Mouse (Mus musculus) heart, embryonic 12.5 days (tissue): ENCODE results near the gene Brd1. TPM values are rescaled to one million over a fixed set of nuclear protein-coding genes. Genes with fewer than 3 reads are reported as not detected.
"Not testable (repeated sequence)": the region's sequence is repeated elsewhere in the genome, so short reads cannot be mapped to it uniquely, and the experiment has no call there.

Experiments used
- ATAC-seq: fragments of 200-750 bp; cut with Nextera tagmentation; 2 replicates; pipeline ENCODE4 v1.8.0; 2017; ENCODE audit warnings: moderate TSS enrichment, moderate library complexity; ENCODE audit not compliant: insufficient number of reproducible peaks, low FRiP score
- H3K27ac ChIP-seq: fragments of 300-500 bp; sonication (generic); 2 replicates; pipeline ENCODE4 v1.5.1; 2016; ENCODE audit warnings: mild to moderate bottlenecking, moderate library complexity; ENCODE audit not compliant: poor library complexity, severe bottlenecking
- H3K27me3 ChIP-seq: fragments of 300-500 bp; sonication (generic); replicated peaks from 2 replicates; pipeline ENCODE4 v1.6.1; 2016; ENCODE audit warnings: mild to moderate bottlenecking, moderate library complexity
- H3K36me3 ChIP-seq: fragments of 300-500 bp; sonication (generic); 2 replicates; pipeline ENCODE4 v1.6.1; 2016; ENCODE audit warnings: mild to moderate bottlenecking, moderate library complexity
- H3K4me1 ChIP-seq: fragments of 300-500 bp; sonication (generic); replicated peaks from 2 replicates; pipeline ENCODE4 v1.6.1; 2016; ENCODE audit warnings: mild to moderate bottlenecking
- H3K4me2 ChIP-seq: fragments of 300-500 bp; sonication (generic); 2 replicates; pipeline ENCODE4 v1.6.1; 2016; ENCODE audit warnings: mild to moderate bottlenecking, moderate library complexity
- H3K4me3 ChIP-seq: fragments of 300-500 bp; sonication (generic); 2 replicates; pipeline ENCODE4 v1.5.1; 2016; ENCODE audit warnings: mild to moderate bottlenecking
- H3K9ac ChIP-seq: fragments of 300-500 bp; sonication (generic); 2 replicates; pipeline ENCODE4 v1.6.1; 2016; ENCODE audit warnings: mild to moderate bottlenecking, moderate library complexity
- H3K9me3 ChIP-seq: fragments of 300-500 bp; sonication (generic); replicated peaks from 2 replicates; pipeline ENCODE4 v1.6.1; 2016; ENCODE audit warnings: mild to moderate bottlenecking, moderate library complexity
- WGBS: fragments of 180-500 bp; shearing (Covaris S2); methylation state at CpG from one replicate; pipeline ENCODE4 v1.1.7; 2016; 5-methylcytosine and 5-hydroxymethylcytosine counted together
- polyA plus RNA-seq: library from polyadenylated mRNA; unstranded; fragments of >200 nt; fragmentation: Nextera tagmentation; extraction: Ambion mirVana; gene quantifications from 2 replicates; pipeline ENCODE4 v1.2.1, GENCODE M21; 2016

Gene Brd1
- 12.9 and 15.1 TPM in 2 replicates for polyA plus RNA-seq

GRCm38 (mm10) chr15:88733834-88734571 lies at the start of gene Brd1:
Gene Brd1 (minus strand): TSS chr15:88734233.
- Histone ChIP-seq H3K9ac (peak within 1 kb of the TSS; percentile 100), H3K36me3 (peaks cover 18% of the 10 kb centered on the region), H3K27ac (peak within 1 kb of the TSS; percentile 89), H3K4me3 (peak within 1 kb of the TSS; percentile 100), H3K27me3 (no peaks in the 10 kb centered on the region), H3K4me1 (peaks cover 33% of the 10 kb centered on the region), H3K9me3 (no peaks in the 10 kb centered on the region), H3K4me2 (peak within 1 kb of the TSS; percentile 94)
- 13% methylated on average over 96 of the region's 103 CpGs for WGBS
- ATAC-seq: peak; percentile 87

- H3K9me3 ChIP-seq, H3K4me2 ChIP-seq, H3K4me3 ChIP-seq, H3K4me1 ChIP-seq, H3K27ac ChIP-seq, ATAC-seq, H3K27me3 ChIP-seq, H3K9ac ChIP-seq: not testable (repeated sequence)
- H3K36me3 ChIP-seq: peaks cover 53% of the 10 kb centered on the region
- 89% methylated on average over 5 of the region's 5 CpGs for WGBS
These were observed 40.6 kb upstream of the Brd1 start for GRCm38 (mm10) chr15:88774630-88775029.

DNA sequence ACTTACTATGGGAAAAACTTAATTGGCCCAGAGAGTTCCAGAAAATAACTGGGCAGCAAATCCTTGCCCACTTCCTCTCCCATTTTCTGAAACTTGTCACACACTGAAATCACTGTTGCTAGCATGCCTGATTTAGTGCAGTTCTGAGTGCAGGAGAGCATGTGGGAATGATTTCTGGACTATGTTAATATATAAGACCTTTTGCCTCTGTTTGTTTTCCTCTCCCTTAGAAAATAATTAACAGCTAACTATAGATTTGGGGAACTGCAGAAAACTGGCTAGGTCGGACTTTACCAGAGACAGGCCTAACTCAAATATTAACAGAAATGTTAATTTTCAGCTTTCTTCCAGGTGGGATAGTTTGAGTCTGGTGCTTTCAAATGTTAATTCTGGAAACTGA lies 34.5 kb upstream of the Brd1 start:
- WGBS: 88% methylated on average over 1 of the region's 1 CpGs
- no peak overlapping the region for H3K4me3 ChIP-seq
- no peak overlapping the region for H3K27ac ChIP-seq
- no peaks in the 10 kb centered on the region; the same call in 1 of the 2 replicates for H3K9me3 ChIP-seq
- H3K36me3 ChIP-seq: peaks cover 50% of the 10 kb centered on the region
- no peak overlapping the region for H3K4me2 ChIP-seq
- H3K27me3 ChIP-seq: no peaks in the 10 kb centered on the region
- H3K9ac ChIP-seq: no peak overlapping the region
- H3K4me1 ChIP-seq: no peaks in the 10 kb centered on the region
- ATAC-seq: no peak

DNA sequence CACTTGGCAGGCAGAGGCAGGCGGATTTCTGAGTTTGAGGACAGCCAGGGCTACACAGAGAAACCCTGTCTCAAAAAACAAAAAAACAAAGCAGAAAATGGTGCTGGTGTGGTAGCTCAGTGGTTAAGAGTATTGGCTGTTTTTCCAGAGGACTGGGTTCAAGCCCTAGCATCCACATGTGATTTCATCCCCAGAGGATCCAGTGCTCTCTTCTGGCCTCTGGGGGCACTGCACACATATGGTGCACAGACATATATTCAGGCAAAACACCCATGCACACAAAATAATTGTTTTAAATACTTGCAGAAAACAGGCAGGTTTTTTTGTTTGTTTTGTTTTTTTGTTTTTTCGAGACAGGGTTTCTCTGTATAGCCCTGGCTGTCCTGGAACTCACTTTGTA lies 32.1 kb upstream of the Brd1 start:
- not testable (repeated sequence) for H3K4me2 ChIP-seq, H3K27ac ChIP-seq, H3K4me1 ChIP-seq, H3K27me3 ChIP-seq, H3K9me3 ChIP-seq, H3K4me3 ChIP-seq, ATAC-seq, H3K9ac ChIP-seq
- 96% methylated on average over 2 of the region's 2 CpGs for WGBS
- H3K36me3 ChIP-seq: peaks cover 53% of the 10 kb centered on the region

DNA sequence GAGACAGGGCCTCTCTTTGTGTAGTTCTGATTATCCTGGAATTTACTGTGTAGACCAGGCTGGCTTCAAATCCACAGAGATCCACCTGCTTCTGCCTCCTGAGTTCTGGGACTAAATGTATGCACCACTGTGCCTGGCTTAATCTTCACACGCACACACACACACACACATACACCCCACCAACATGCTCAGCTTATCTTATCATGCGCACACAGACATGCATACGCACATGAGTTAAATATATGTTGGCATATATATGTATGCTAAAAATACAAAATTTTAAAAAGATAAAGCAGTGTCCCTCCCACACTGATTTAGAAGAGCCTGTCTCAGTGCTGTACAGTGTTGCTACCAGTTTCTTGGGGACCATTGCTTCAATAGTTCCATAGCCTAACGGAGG lies 27.5 kb upstream of the Brd1 start:
- WGBS: 87% methylated on average over 4 of the region's 4 CpGs
- no peaks in the 10 kb centered on the region; the same call in 1 of the 2 replicates for H3K9me3 ChIP-seq
- no peaks in the 10 kb centered on the region for H3K27me3 ChIP-seq
- no peak overlapping the region for H3K4me2 ChIP-seq
- H3K4me3 ChIP-seq: no peak overlapping the region
- H3K9ac ChIP-seq: no peak overlapping the region
- no peak overlapping the region for H3K27ac ChIP-seq
- peaks cover 30% of the 10 kb centered on the region for H3K4me1 ChIP-seq
- ATAC-seq: peak; percentile 49; the same call in 1 of the 2 replicates
- peaks cover 67% of the 10 kb centered on the region for H3K36me3 ChIP-seq

DNA sequence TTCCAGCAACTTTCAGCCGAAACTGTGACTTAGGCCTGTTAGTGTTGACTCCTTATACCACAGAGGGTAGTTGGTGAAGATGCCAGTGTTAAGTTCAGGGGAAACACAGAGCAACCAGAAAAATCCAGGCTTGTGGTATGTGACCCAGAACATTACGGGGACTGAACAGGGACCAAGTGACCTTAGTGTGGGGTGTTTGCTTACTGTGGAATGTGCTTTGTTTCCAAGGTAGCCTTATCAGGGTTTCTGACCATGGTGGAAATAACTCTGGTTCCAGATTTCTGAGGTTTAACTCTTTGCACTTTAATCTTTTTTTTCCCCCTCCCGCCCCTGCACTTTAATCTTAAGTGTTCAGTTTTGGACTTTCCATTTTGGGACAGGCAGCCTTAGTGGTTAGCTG lies 24.0 kb upstream of the Brd1 start:
- WGBS: 26% methylated on average over 3 of the region's 3 CpGs
- H3K4me1 ChIP-seq: peaks cover 48% of the 10 kb centered on the region
- H3K9me3 ChIP-seq: no peaks in the 10 kb centered on the region
- ATAC-seq: peak; percentile 37; the same call in 1 of the 2 replicates
- H3K36me3 ChIP-seq: peaks cover 65% of the 10 kb centered on the region
- H3K27ac ChIP-seq: peak overlapping the region; percentile 87
- H3K9ac ChIP-seq: no peak overlapping the region; the same call in 1 of the 2 replicates
- peak overlapping the region; percentile 54 for H3K4me2 ChIP-seq
- H3K27me3 ChIP-seq: no peaks in the 10 kb centered on the region
- H3K4me3 ChIP-seq: no peak overlapping the region

DNA sequence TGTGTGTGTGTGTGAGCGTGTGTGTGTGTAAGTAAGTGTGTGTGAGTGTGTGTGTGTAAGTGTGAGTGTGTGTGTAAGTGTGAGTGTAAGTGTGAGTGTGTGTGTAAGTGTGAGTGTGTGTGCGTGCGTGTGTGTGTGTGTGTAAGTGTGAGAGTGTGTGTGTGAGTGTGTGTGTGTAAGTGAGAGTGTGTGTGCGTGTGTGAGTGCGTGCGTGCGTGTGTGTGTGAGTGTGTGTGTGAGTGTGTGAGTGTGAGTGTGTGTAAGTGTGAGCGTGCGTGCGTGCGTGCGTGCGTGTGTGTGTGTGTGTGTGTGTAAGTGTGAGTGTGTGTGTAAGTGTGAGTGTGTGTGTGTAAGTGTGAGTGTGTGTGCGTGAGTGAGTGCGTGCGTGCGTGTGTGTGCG lies 21.7 kb upstream of the Brd1 start:
- no peak for ATAC-seq
- Histone ChIP-seq H3K4me1 (peaks cover 48% of the 10 kb centered on the region), H3K4me3 (no peak overlapping the region), H3K27me3 (no peaks in the 10 kb centered on the region), H3K9ac (no peak overlapping the region), H3K36me3 (peaks cover 43% of the 10 kb centered on the region), H3K9me3 (no peaks in the 10 kb centered on the region), H3K27ac (no peak overlapping the region), H3K4me2 (no peak overlapping the region)
- 95% methylated on average over 18 of the region's 18 CpGs for WGBS

DNA sequence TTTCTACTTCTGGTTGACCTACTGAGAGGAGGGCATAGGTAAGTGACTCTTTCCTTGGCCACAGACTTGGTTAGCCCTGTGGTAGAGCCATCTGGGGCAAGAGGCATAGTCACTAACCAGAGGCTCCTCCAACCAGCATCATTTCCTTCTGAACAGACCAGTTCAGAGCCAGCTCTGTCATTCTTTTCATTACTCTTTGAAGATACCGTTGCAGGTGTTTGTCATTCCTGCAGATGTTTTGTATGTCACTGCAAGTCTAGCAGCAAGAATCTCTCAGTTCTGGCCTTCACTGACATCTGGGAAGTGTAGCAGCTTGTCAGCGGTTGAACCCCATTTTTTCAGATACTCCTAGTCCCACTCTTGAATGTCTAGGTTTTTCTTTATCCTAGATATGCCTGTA lies 20.9 kb upstream of the Brd1 start:
- Histone ChIP-seq H3K4me3 (no peak overlapping the region), H3K9ac (no peak overlapping the region), H3K4me1 (peaks cover 53% of the 10 kb centered on the region), H3K4me2 (no peak overlapping the region), H3K9me3 (no peaks in the 10 kb centered on the region), H3K36me3 (peaks cover 38% of the 10 kb centered on the region), H3K27ac (no peak overlapping the region), H3K27me3 (no peaks in the 10 kb centered on the region)
- WGBS: 75% methylated on average over 2 of the region's 2 CpGs
- no peak for ATAC-seq

DNA sequence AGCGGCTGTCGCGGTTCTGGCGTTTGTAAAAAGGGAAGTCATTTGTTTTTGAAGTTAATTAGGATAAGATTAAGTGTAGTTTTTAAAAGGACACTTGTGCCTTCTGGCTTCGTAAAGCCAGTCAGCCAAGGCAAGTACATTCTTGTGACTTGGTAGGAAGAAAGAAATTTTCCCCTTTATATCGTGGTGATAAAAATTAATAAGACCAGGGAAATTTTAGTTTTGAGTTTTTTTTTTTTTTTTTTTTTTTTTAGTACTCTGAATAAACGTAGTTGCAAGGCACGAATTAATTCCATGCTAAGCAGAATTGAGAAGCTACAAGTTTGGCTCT lies 18.3 kb upstream of the Brd1 start:
- WGBS: under 1% methylated on average over 8 of the region's 8 CpGs
- peaks cover 29% of the 10 kb centered on the region for H3K4me1 ChIP-seq
- peak overlapping the region; percentile 74 for H3K4me2 ChIP-seq
- no peak for ATAC-seq
- H3K36me3 ChIP-seq: peaks cover 20% of the 10 kb centered on the region
- no peaks in the 10 kb centered on the region for H3K27me3 ChIP-seq
- peak overlapping the region; percentile 92 for H3K27ac ChIP-seq
- no peaks in the 10 kb centered on the region for H3K9me3 ChIP-seq
- peak overlapping the region; percentile 92 for H3K4me3 ChIP-seq
- H3K9ac ChIP-seq: peak overlapping the region; percentile 98

GRCm38 (mm10) chr15:88751564-88752402 lies 17.8 kb upstream of the Brd1 start, which contains the start of gene Zbed4:
Gene Zbed4 (plus strand): TSS chr15:88751660.
- Histone ChIP-seq H3K9me3 (no peaks in the 10 kb centered on the region), H3K4me3 (peak within 1 kb of the TSS; percentile 92), H3K9ac (peak within 1 kb of the TSS; percentile 98), H3K4me2 (peak within 1 kb of the TSS; percentile 78), H3K36me3 (peaks cover 15% of the 10 kb centered on the region), H3K27me3 (no peaks in the 10 kb centered on the region), H3K4me1 (peaks cover 27% of the 10 kb centered on the region), H3K27ac (peak within 1 kb of the TSS; percentile 92)
- no peak; the same call in none of the 2 replicates for ATAC-seq
- 1% methylated on average over 70 of the region's 119 CpGs for WGBS
